Mouse (Mus musculus): Measurements from ENCODE around the gene 9430097D07Rik. TPM values are rescaled to one million over a fixed set of nuclear protein-coding genes. Genes with fewer than 3 reads are reported as not detected.

The 9430097D07Rik gene
- polyA plus RNA-seq, 1 experiment from 2014 or later, result 0.48 TPM

GRCm38 (mm10) chr2:32610610-32611229, 35.2 kb upstream of the 9430097D07Rik start:
- Histone ChIP-seq H3K4me2 (replicated peaks) (peak overlapping the region; percentile 43), H3K9me3 (ENCODE audit: control insufficient read depth, low read length) (no peaks in the 10 kb centered on the region), H3K4me3 (replicated peaks; ENCODE audit: low read length) (no peak overlapping the region), H3K27me3 (ENCODE audit: control insufficient read depth, insufficient read depth, low read length) (no peaks in the 10 kb centered on the region), H3K9ac (0 out of 2 replicates have a peak overlapping the region, but pooled peaks have one; percentile 9), H3K36me3 (replicated peaks; ENCODE audit: control insufficient read depth, insufficient read depth) (peaks cover 14% of the 10 kb centered on the region; the same call in 1 of the 2 replicates), H3K27ac (no peak overlapping the region), H3K4me1 (replicated peaks; ENCODE audit: control insufficient read depth, insufficient read depth, low read length) (peaks cover 23% of the 10 kb centered on the region; the same call in 1 of the 2 replicates)
- no peak for ATAC-seq (ENCODE audit: low FRiP score)
- DNase-seq (ENCODE audit: low spot score), result peak; percentile 52
- WGBS, result 15% methylated on average over 23 of the region's 23 CpGs

GRCm38 (mm10) chr2:32608778-32609435, 33.4 kb upstream of the 9430097D07Rik start:
- peaks cover 23% of the 10 kb centered on the region; the same call in 1 of the 2 replicates for H3K4me1 ChIP-seq (replicated peaks; ENCODE audit: control insufficient read depth, insufficient read depth, low read length)
- peak overlapping the region; percentile 90 for H3K4me2 ChIP-seq (replicated peaks)
- 41% methylated on average over 18 of the region's 18 CpGs for WGBS
- DNase-seq (ENCODE audit: low spot score) (no peak), ATAC-seq (ENCODE audit: low FRiP score) (no peak)
- H3K27me3 ChIP-seq (ENCODE audit: control insufficient read depth, insufficient read depth, low read length), result no peaks in the 10 kb centered on the region
- peak overlapping the region; percentile 77; the same call in 1 of the 2 replicates for H3K4me3 ChIP-seq (replicated peaks; ENCODE audit: low read length)
- H3K9me3 ChIP-seq (ENCODE audit: control insufficient read depth, low read length), result no peaks in the 10 kb centered on the region
- H3K36me3 ChIP-seq (replicated peaks; ENCODE audit: control insufficient read depth, insufficient read depth), result no peaks in the 10 kb centered on the region
- H3K27ac ChIP-seq, result no peak overlapping the region
- 0 out of 2 replicates have a peak overlapping the region, but pooled peaks have one; percentile 8 for H3K9ac ChIP-seq

GRCm38 (mm10) chr2:32608141-32608777, 32.8 kb upstream of the 9430097D07Rik start:
- Histone ChIP-seq H3K9me3 (ENCODE audit: control insufficient read depth, low read length) (no peaks in the 10 kb centered on the region), H3K36me3 (replicated peaks; ENCODE audit: control insufficient read depth, insufficient read depth) (no peaks in the 10 kb centered on the region), H3K9ac (no peak overlapping the region), H3K4me2 (replicated peaks) (peak overlapping the region; percentile 90), H3K27ac (no peak overlapping the region), H3K4me1 (replicated peaks; ENCODE audit: control insufficient read depth, insufficient read depth, low read length) (peaks cover 23% of the 10 kb centered on the region; the same call in 1 of the 2 replicates), H3K27me3 (ENCODE audit: control insufficient read depth, insufficient read depth, low read length) (no peaks in the 10 kb centered on the region), H3K4me3 (replicated peaks; ENCODE audit: low read length) (peak overlapping the region; percentile 77; the same call in 1 of the 2 replicates)
- WGBS, result 12% methylated on average over 25 of the region's 25 CpGs
- DNase-seq (ENCODE audit: low spot score) (no peak), ATAC-seq (ENCODE audit: low FRiP score) (no peak)

DNA sequence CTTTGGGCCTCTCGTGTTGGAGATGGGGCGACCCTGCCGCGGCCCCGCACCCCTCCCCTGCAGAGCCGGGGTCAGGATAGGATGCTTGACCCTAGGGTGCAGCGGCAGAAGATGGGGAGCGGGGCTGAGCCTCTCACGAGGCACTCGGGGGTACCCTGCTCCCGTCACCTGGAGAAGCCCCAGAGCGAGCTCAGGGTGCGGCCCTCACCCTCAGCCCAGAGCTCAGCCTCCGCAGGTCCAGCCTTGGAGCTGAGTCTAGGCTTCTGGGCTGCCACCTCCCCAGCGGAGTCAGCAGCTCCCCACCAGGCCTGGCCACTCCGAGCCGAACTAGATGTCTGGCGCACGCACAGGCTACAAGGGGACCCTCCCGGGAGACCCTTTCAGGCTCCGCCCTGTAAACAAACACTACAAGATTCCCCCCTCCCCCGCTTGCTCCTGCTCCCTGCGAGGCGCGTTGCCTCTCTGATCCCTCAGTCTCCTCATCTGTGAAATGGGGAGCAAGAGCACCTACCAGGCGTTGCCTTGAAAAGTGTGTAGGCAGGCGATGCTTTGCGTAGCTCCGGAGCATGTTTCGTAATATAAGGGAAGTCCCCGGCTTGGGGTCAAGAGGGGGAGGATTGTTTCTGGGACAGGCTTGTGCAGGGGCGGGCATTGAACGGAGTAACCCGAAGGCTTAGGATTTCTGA, 31.9 kb upstream of the 9430097D07Rik start:
- peak; percentile 38 for ATAC-seq (ENCODE audit: low FRiP score)
- no peaks in the 10 kb centered on the region for H3K36me3 ChIP-seq (replicated peaks; ENCODE audit: control insufficient read depth, insufficient read depth)
- H3K4me2 ChIP-seq (replicated peaks), result peak overlapping the region; percentile 90
- H3K27ac ChIP-seq, result no peak overlapping the region
- no peaks in the 10 kb centered on the region for H3K27me3 ChIP-seq (ENCODE audit: control insufficient read depth, insufficient read depth, low read length)
- WGBS, result 6% methylated on average over 34 of the region's 34 CpGs
- no peaks in the 10 kb centered on the region for H3K9me3 ChIP-seq (ENCODE audit: control insufficient read depth, low read length)
- peak overlapping the region; percentile 77 for H3K4me3 ChIP-seq (replicated peaks; ENCODE audit: low read length)
- DNase-seq (ENCODE audit: low spot score), result no peak
- peak overlapping the region; percentile 78 for H3K9ac ChIP-seq
- H3K4me1 ChIP-seq (replicated peaks; ENCODE audit: control insufficient read depth, insufficient read depth, low read length), result peaks cover 23% of the 10 kb centered on the region; the same call in 1 of the 2 replicates

DNA sequence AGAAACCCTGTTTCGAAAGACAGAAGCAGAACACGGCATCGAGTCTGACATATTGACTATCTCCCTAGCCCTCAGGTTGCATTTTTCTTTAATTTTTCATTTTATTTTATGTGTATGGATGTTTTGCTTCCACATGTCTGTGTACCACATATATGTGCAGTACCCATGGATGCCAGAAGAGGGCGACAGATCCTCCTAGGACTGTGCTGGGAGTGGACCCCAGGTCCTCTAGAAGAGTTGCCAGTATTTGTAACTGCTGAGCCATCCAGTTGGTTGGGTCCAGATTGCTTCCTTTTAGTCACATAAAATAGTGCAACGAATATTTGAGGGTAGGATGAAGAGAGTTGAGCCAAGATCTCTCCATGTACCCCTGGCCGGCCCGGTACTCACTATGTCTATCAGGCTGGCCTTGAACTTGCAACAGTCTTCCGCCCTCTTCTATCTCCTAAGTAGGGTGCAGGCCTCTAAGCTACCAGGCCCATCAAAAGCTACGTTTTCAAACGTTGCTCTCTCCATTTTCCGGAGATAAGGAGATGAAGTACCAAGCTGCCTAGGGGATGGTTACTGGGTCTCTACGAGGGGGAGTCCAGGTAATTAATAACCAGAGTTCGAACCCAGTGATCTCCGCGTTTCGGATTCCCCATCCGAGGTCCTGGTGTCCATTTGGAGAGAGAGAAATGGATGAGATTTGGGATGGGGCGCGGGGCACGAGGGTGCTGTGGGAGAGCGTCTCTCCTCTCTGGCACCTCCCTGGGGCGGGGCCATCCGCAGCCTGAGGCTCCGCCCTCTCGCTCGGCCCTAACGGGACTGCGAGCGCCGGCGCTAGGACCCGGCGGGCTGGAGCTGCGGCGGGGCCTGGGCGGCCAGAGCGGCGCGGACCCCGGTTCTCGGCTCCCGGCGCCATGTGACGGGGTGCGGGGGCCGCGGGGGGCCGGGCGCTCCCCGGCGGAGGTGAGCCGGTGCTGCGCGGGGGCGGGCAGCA, 31.0 kb upstream of the 9430097D07Rik start:
- peak; percentile 87 for ATAC-seq (ENCODE audit: low FRiP score)
- Histone ChIP-seq H3K36me3 (replicated peaks; ENCODE audit: control insufficient read depth, insufficient read depth) (no peaks in the 10 kb centered on the region), H3K9me3 (ENCODE audit: control insufficient read depth, low read length) (no peaks in the 10 kb centered on the region), H3K27me3 (ENCODE audit: control insufficient read depth, insufficient read depth, low read length) (no peaks in the 10 kb centered on the region), H3K4me3 (replicated peaks; ENCODE audit: low read length) (peak overlapping the region; percentile 77), H3K9ac (peak overlapping the region; percentile 78), H3K27ac (no peak overlapping the region), H3K4me1 (replicated peaks; ENCODE audit: control insufficient read depth, insufficient read depth, low read length) (peaks cover 23% of the 10 kb centered on the region; the same call in 1 of the 2 replicates), H3K4me2 (replicated peaks) (peak overlapping the region; percentile 90)
- DNase-seq (ENCODE audit: low spot score), result peak; percentile 80
- WGBS, result 12% methylated on average over 49 of the region's 55 CpGs

- 46% methylated on average over 10 of the region's 10 CpGs for WGBS
These were observed 29.1 kb upstream of the 9430097D07Rik start for GRCm38 (mm10) chr2:32604631-32605030.

DNA sequence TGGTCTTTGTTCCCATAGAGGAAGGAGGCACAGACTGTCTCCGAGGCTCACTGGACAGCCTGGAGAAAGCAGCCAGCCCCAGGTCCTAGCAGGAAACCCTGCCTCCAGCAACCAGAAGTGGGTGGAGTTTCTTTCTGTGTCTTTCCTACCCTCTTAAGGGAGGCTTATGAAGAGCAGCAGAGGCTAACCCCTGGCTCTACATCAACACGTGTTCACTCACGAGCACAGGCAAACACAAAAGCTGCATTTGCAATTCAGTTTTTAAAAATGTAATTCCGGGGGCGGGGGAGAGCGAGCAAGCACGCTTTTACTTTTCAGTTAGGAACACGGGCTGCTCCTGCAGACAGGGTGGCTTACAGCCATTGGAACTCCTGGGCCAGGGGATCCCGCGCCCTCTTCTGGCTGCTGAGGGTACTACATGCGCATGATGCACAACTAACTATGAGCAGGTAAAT, 27.1 kb upstream of the 9430097D07Rik start:
- H3K9ac ChIP-seq, result no peak overlapping the region
- peaks cover 6% of the 10 kb centered on the region; the same call in 1 of the 2 replicates for H3K4me1 ChIP-seq (replicated peaks; ENCODE audit: control insufficient read depth, insufficient read depth, low read length)
- H3K4me2 ChIP-seq (replicated peaks), result peak overlapping the region; percentile 32; the same call in 1 of the 2 replicates
- peak; percentile 80 for DNase-seq (ENCODE audit: low spot score)
- no peaks in the 10 kb centered on the region for H3K36me3 ChIP-seq (replicated peaks; ENCODE audit: control insufficient read depth, insufficient read depth)
- H3K4me3 ChIP-seq (replicated peaks; ENCODE audit: low read length), result peak overlapping the region; percentile 8
- H3K9me3 ChIP-seq (ENCODE audit: control insufficient read depth, low read length), result no peaks in the 10 kb centered on the region
- WGBS, result under 1% methylated on average over 11 of the region's 11 CpGs
- no peaks in the 10 kb centered on the region for H3K27me3 ChIP-seq (ENCODE audit: control insufficient read depth, insufficient read depth, low read length)
- no peak for ATAC-seq (ENCODE audit: low FRiP score)
- no peak overlapping the region for H3K27ac ChIP-seq

More at GRCm38 (mm10) chr2:32604631-32605030, 29.1 kb upstream of the 9430097D07Rik start:
- no peak for ATAC-seq (ENCODE audit: low FRiP score)
- no peak overlapping the region for H3K4me2 ChIP-seq (replicated peaks)
- no peaks in the 10 kb centered on the region for H3K27me3 ChIP-seq (ENCODE audit: control insufficient read depth, insufficient read depth, low read length)
- no peaks in the 10 kb centered on the region for H3K9me3 ChIP-seq (ENCODE audit: control insufficient read depth, low read length)
- DNase-seq (ENCODE audit: low spot score), result no peak
- H3K27ac ChIP-seq, result no peak overlapping the region
- peaks cover 18% of the 10 kb centered on the region; the same call in 1 of the 2 replicates for H3K4me1 ChIP-seq (replicated peaks; ENCODE audit: control insufficient read depth, insufficient read depth, low read length)
- no peak overlapping the region for H3K9ac ChIP-seq
- H3K36me3 ChIP-seq (replicated peaks; ENCODE audit: control insufficient read depth, insufficient read depth), result no peaks in the 10 kb centered on the region
- no peak overlapping the region for H3K4me3 ChIP-seq (replicated peaks; ENCODE audit: low read length)

GRCm38 (mm10) chr2:32601417-32602065, 26.1 kb upstream of the 9430097D07Rik start:
- no peaks in the 10 kb centered on the region for H3K4me1 ChIP-seq (replicated peaks; ENCODE audit: control insufficient read depth, insufficient read depth, low read length)
- H3K27ac ChIP-seq, result no peak overlapping the region
- no peak overlapping the region for H3K4me3 ChIP-seq (replicated peaks; ENCODE audit: low read length)
- H3K27me3 ChIP-seq (ENCODE audit: control insufficient read depth, insufficient read depth, low read length), result no peaks in the 10 kb centered on the region
- no peak overlapping the region for H3K4me2 ChIP-seq (replicated peaks)
- ATAC-seq (ENCODE audit: low FRiP score) (0 out of 2 replicates have a peak, but pooled peaks have one; percentile 22), DNase-seq (ENCODE audit: low spot score) (no peak)
- no peaks in the 10 kb centered on the region for H3K36me3 ChIP-seq (replicated peaks; ENCODE audit: control insufficient read depth, insufficient read depth)
- 41% methylated on average over 8 of the region's 8 CpGs for WGBS
- no peak overlapping the region for H3K9ac ChIP-seq
- H3K9me3 ChIP-seq (ENCODE audit: control insufficient read depth, low read length), result no peaks in the 10 kb centered on the region

All from hindbrain, embryonic 14.5 days (tissue).